Mouse (Mus musculus) bone marrow, adult 2 months (tissue): Measurements from ENCODE around the gene Zfp988. TPM values are rescaled to one million over a fixed set of nuclear protein-coding genes. Genes with fewer than 3 reads are reported as not detected.

Experiments
- polyA plus RNA-seq: library from polyadenylated mRNA; stranded (reverse); fragments of >200 nt; gene quantifications from 2 replicates; pipeline ENCODE4 v1.2.4, GENCODE M21; 2011; ENCODE audit warnings: low replicate concordance; ENCODE audit not compliant: missing spikeins, insufficient read depth, insufficient read length

The Zfp988 gene
- polyA plus RNA-seq, 1 experiment: 4.7 TPM

Other genes starting within 250 kb of the Zfp988 start
- 2.6 and 13.8 TPM in 2 replicates for gene Zfp991, start 173.6 kb upstream of the Zfp988 start, polyA plus RNA-seq
- 10.5 TPM in 1 of 2 replicates, not detected in the other for gene Zfp978, start 55.6 kb downstream of the Zfp988 start, polyA plus RNA-seq
- gene Zfp982, start 186.7 kb downstream of the Zfp988 start, polyA plus RNA-seq: 4.2 TPM in 1 of 2 replicates, not detected in the other
- gene Gm16503, start 234.5 kb downstream of the Zfp988 start, polyA plus RNA-seq: 0.60 and 0.68 TPM in 2 replicates
- 0.82 TPM in 1 of 2 replicates, not detected in the other for gene Zfp985, start 247.6 kb downstream of the Zfp988 start, polyA plus RNA-seq